Mouse (Mus musculus) adipose tissue, adult 10 weeks (tissue): ENCODE data around the gene Stk36. TPM values are rescaled to one million over a fixed set of nuclear protein-coding genes. Genes with fewer than 3 reads are reported as not detected.

Experiments
- polyA plus RNA-seq: library from polyadenylated mRNA; stranded (reverse); fragments of 350-450 nt; fragmentation: Illumina TruSeq; extraction: RNeasy Lipid Tissue Mini Kit (QIAGEN cat#74804); gene quantifications from one replicate; pipeline ENCODE4 v1.2.3, GENCODE M21; 2014; ENCODE audit warnings: low read depth, low replicate concordance

Stk36 gene
- 5.0 TPM for polyA plus RNA-seq

DNA sequence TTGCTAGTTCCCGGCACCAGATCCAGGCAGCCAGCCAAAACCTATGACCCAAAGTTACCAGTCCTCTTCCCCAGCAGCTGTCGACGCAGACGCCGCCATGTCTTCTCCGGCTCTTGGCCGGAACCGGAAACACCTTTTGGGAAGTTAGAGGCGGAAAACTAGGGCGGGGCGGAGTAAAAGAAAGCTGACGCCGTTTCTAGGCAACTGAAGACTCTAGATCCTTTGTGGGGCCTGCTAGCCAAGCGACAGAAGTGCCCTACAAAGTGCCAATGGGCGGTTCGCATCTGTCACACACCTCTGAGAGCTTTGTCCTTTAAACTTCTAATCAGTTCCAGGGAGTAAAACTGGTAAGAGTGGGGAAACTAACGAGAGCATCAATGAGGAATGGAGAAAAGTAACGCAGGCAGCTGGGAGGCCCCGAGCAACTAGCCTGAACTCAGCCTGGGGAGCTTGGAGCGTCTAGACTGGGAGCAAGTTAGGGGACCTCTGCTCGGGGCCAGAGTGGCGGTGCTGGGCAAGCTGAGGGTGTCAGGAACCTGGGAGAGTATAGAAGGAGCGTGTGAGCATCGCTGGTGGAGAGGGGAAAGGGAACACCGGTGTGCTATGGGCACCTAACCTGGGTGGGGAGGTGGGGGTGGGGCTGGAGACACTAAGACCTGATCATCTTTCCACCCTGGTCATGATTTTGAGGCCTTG lies at the start of gene Stk36, which contains the start of gene Rnf25:
Stk36 (plus strand) TSS at position 179 of the 696 bp plus-strand sequence.
Rnf25 (minus strand) TSS at position 131 of the 696 bp plus-strand sequence.

DNA sequence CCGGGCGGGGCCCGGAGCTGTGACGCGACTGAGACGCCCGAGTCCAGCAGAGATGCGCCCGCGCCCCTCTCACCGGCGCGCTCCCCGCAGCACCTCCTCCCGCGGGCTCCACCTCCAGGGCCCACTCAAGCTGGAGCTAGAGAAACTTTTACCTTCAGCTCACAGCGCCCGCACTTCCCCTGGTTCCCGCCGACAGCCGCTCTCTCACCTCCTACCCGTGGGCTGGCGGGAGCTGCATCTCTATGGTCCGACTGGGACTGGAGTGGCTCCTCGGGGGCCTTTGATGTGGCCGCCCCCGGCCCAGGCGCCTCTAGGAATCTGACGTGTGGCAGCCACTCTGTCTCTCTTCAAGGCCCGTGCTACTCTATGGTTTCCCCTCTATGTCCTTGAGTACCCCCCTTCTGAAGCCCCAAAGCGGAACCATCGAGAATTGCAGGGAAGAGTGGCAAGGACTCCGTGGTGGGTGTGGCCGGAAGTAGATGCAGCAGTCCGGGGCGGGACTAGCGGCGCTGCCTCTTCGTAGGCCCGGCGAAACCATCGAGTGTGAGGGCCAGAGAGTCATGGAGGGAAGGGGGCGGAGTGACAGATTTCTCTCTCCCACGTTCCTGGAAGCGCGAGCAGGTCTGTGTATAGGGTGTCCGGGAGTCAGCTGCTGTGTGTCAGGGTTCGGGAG lies 13.3 kb upstream of the Stk36 start, which contains the start of the genes Zfp142 and Bcs1l:
Zfp142 (minus strand) TSS at position 474 of the 673 bp plus-strand sequence.
Bcs1l (plus strand) TSS at position 517 of the 673 bp plus-strand sequence.

DNA sequence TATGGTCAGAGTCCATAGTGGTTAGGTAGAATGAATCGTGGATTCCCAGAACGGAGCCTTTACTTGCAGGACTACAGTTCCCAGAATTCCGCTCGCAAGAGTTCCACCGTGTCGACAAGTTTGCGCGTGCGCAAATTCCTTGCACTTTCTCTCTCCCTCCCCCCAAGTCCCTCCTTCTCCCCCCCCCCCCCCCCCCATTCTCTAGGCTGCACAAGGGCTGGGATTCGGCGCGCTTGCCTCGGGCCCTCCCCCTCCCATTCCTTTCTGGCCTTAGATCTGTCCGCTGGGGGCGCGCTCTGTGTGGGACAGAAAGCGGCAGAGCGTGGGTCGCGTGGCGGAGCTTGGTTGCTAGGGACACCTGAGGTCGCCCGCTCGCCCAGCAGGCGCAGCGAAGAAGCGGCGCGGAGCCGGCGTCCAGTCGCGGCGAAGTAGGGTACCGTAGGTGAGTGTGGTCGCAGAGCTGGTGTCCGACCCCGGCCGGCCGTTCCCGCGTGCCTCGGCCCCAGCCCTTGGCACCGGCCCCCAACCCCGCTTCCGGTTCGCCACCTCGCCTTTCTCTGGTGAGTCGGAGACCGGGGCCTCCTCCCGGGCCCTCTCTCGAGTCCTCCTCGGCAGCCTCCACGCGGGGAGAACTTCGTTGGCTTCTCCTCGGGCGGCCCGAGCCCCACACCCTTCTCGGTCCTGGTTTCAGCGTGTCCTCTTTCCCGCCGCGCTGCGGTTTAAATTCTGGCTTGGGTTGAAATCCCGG lies 60.4 kb downstream of the Stk36 start, which contains the start of gene Ttll4:
Ttll4 (plus strand) TSS at position 298 of the 748 bp plus-strand sequence.

Other genes with a start within 250 kb of the Stk36 start
- 3.6 TPM for gene Catip, start 239.3 kb upstream of the Stk36 start, polyA plus RNA-seq
- 16.4 TPM for gene Slc11a1, start 226.2 kb upstream of the Stk36 start, polyA plus RNA-seq
- 73.3 TPM for gene Ctdsp1, start 209.9 kb upstream of the Stk36 start, polyA plus RNA-seq
- gene Vil1, start 192.1 kb upstream of the Stk36 start, polyA plus RNA-seq: 3.4 TPM
- gene Cnot9, start 95.4 kb upstream of the Stk36 start, polyA plus RNA-seq: 18.5 TPM
- gene Plcd4, start 58.6 kb upstream of the Stk36 start, polyA plus RNA-seq: 3.1 TPM
- gene Usp37, start 57.2 kb upstream of the Stk36 start, polyA plus RNA-seq: 6.7 TPM
- gene Zfp142, start 13.2 kb upstream of the Stk36 start, polyA plus RNA-seq: 11.2 TPM
- gene Bcs1l, start 13.2 kb upstream of the Stk36 start, polyA plus RNA-seq: 13.9 TPM
- gene Rnf25, start within 50 bp of the Stk36 start, polyA plus RNA-seq: 34.3 TPM
- 12.4 TPM for gene Ttll4, start 60.3 kb downstream of the Stk36 start, polyA plus RNA-seq
- gene Cyp27a1, start 112.1 kb downstream of the Stk36 start, polyA plus RNA-seq: 77.5 TPM
- gene Prkag3, start 147.8 kb downstream of the Stk36 start, polyA plus RNA-seq: 1.4 TPM
- 6.3 TPM for gene Wnt6, start 170.4 kb downstream of the Stk36 start, polyA plus RNA-seq
- gene Wnt10a, start 190.1 kb downstream of the Stk36 start, polyA plus RNA-seq: 1.2 TPM